Mouse (Mus musculus) kidney, adult 9 months (tissue): Measurements from ENCODE around the gene Lamc1.

Experiments used
- DNase-seq: peaks from one replicate; pipeline ENCODE4 v3.0.0; 2022

The Lamc1 gene

GRCm38 (mm10) chr1:153252540-153253210, 79.9 kb downstream of the Lamc1 start:
- peak; percentile 19 for DNase-seq

GRCm38 (mm10) chr1:153251590-153252206, 80.9 kb downstream of the Lamc1 start:
- DNase-seq, result peak; percentile 82

- DNase-seq, result no peak
Measured at GRCm38 (mm10) chr1:153241346-153241745, 91.2 kb downstream of the Lamc1 start.

GRCm38 (mm10) chr1:153235576-153235975, 97.0 kb downstream of the Lamc1 start:
- DNase-seq, result no peak

- DNase-seq, result no peak
Measured at GRCm38 (mm10) chr1:153231681-153232080, 100.9 kb downstream of the Lamc1 start.

GRCm38 (mm10) chr1:153227916-153228315, 104.7 kb downstream of the Lamc1 start:
- no peak for DNase-seq

GRCm38 (mm10) chr1:153227096-153227495, 105.5 kb downstream of the Lamc1 start:
- DNase-seq, result no peak

- DNase-seq, result peak; percentile 15
Measured at GRCm38 (mm10) chr1:153225786-153226725, 106.5 kb downstream of the Lamc1 start.

- DNase-seq, result peak; percentile 12
Measured at GRCm38 (mm10) chr1:153224331-153224730, 108.3 kb downstream of the Lamc1 start.

- no peak for DNase-seq
Measured at GRCm38 (mm10) chr1:153219376-153219775, 113.2 kb downstream of the Lamc1 start.

- no peak for DNase-seq
Measured at GRCm38 (mm10) chr1:153216516-153216915, 116.1 kb downstream of the Lamc1 start.

- DNase-seq, result no peak
Measured at GRCm38 (mm10) chr1:153215676-153216075, 116.9 kb downstream of the Lamc1 start.

GRCm38 (mm10) chr1:153210992-153211391, 121.6 kb downstream of the Lamc1 start:
- no peak for DNase-seq

GRCm38 (mm10) chr1:153210198-153210597, 122.4 kb downstream of the Lamc1 start:
- no peak for DNase-seq

- no peak for DNase-seq
Measured at GRCm38 (mm10) chr1:153202195-153202594, 130.4 kb downstream of the Lamc1 start.

- DNase-seq, result no peak
Measured at GRCm38 (mm10) chr1:153201448-153201847, 131.1 kb downstream of the Lamc1 start.

GRCm38 (mm10) chr1:153197316-153197850, 135.2 kb downstream of the Lamc1 start:
- no peak for DNase-seq

GRCm38 (mm10) chr1:153192945-153193344, 139.6 kb downstream of the Lamc1 start:
- DNase-seq, result no peak

- no peak for DNase-seq
Measured at GRCm38 (mm10) chr1:153192379-153192778, 140.2 kb downstream of the Lamc1 start.

- peak; percentile 91 for DNase-seq
Measured at GRCm38 (mm10) chr1:153191943-153192329, 140.7 kb downstream of the Lamc1 start.

- DNase-seq, result peak; percentile 50
Measured at GRCm38 (mm10) chr1:153191237-153191942, 141.2 kb downstream of the Lamc1 start.

- no peak for DNase-seq
Measured at GRCm38 (mm10) chr1:153188081-153188480, 144.5 kb downstream of the Lamc1 start.
